Mouse (Mus musculus) lung, adult 2 months (tissue): ENCODE data around the gene Slc15a5. TPM values are rescaled to one million over a fixed set of nuclear protein-coding genes. Genes with fewer than 3 reads are reported as not detected.

ENCODE experiments used
- DNase-seq: peaks from one replicate; pipeline ENCODE4 v3.0.0; 2022
- H3K4me1 ChIP-seq: fragments of 200-500 bp; 2 replicates; pipeline ENCODE4 v1.6.1; 2011; ENCODE audit warnings: low read length; ENCODE audit not compliant: control insufficient read depth, insufficient read depth
- H3K4me3 ChIP-seq: fragments of 200-500 bp; replicated peaks from 2 replicates; pipeline ENCODE3; 2011; ENCODE audit warnings: low read depth, mild to moderate bottlenecking, control low read depth, low read length; ENCODE audit errors: extremely low read depth
- CTCF ChIP-seq: fragments of 200-500 bp; IDR thresholded peaks from 2 replicates; pipeline ENCODE4 v1.5.1; 2011; ENCODE audit warnings: mild to moderate bottlenecking, low read length, control low read depth; ENCODE audit not compliant: insufficient read depth
- POLR2A ChIP-seq: fragments of 200-500 bp; IDR thresholded peaks from 2 replicates; pipeline ENCODE4 v1.6.1; 2011; ENCODE audit warnings: low read depth, mild to moderate bottlenecking, control low read depth, low read length, borderline replicate concordance; ENCODE audit errors: extremely low read depth
- WGBS: fragments of 180-500 bp; shearing (Covaris S2); methylation state at CpG from one replicate; pipeline ENCODE4 v1.1.7; 2018; 5-methylcytosine and 5-hydroxymethylcytosine counted together
- polyA plus RNA-seq: library from polyadenylated mRNA; depleted of rRNA; stranded (reverse); fragments of >200 nt; gene quantifications from 2 replicates; pipeline ENCODE4 v1.2.3, GENCODE M21; 2012

The Slc15a5 gene
- polyA plus RNA-seq, 1 experiment = 0.54 TPM

DNA sequence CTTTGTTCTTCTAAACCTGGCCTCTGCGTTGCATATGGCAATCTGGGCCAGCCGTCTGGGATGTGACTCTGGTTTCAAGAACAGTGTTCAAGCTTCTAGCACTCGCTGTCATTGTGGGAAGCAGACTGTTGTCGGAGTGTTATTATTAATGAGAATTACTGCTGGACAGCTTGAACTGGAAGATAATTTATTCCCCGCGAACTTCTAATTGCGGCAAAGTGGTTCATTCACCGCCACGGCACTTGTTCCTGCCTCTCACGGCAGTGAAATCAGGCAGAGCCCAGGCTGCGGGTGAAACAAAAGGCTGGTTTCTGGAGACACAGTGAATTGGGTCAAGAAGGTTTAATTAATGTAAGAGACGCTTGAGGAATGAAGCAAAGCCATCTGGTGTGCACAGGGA lies 99.9 kb downstream of the Slc15a5 start:
- WGBS = 76% methylated on average over 12 of the region's 12 CpGs
- no peak for DNase-seq
- TF ChIP-seq CTCF = no peak
- no peak for TF ChIP-seq POLR2A

GRCm38 (mm10) chr6:137976021-137976420 lies 103.7 kb downstream of the Slc15a5 start:
- DNase-seq = no peak
- TF ChIP-seq CTCF = no peak
- no peak for TF ChIP-seq POLR2A
- whole genome bisulfite sequencing = 95% methylated on average over 3 of the region's 3 CpGs
- H3K4me1 ChIP-seq = no peaks in the 10 kb centered on the region
- H3K4me3 ChIP-seq = no peak overlapping the region

More for the DNA sequence above, 99.9 kb downstream of the Slc15a5 start:
- Histone ChIP-seq H3K4me1 (no peaks in the 10 kb centered on the region), H3K4me3 (no peak overlapping the region)

DNA sequence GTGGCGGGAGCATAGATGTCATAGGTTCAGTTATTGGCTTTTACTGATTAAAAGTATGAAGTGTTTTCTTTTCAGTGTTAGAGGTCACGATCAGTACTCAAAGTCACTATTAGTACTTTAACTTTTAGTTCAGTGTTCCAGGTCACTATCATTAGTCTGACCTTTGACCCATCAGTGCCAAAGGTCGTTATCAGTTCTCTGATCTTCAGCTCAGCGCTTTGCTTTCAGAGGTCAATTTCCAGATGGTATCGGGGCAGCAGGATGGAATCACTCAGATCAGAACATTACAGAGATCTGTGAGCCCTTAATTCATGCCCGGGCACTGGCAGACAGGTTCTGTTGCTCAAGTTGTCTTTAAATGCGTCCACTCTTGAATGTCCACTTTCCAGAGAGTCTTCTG lies 116.0 kb downstream of the Slc15a5 start:
- 61% methylated on average over 7 of the region's 7 CpGs for WGBS
- TF ChIP-seq POLR2A (no peak), CTCF (no peak)
- H3K4me3 ChIP-seq = no peak overlapping the region
- H3K4me1 ChIP-seq = no peaks in the 10 kb centered on the region
- DNase-seq = no peak

DNA sequence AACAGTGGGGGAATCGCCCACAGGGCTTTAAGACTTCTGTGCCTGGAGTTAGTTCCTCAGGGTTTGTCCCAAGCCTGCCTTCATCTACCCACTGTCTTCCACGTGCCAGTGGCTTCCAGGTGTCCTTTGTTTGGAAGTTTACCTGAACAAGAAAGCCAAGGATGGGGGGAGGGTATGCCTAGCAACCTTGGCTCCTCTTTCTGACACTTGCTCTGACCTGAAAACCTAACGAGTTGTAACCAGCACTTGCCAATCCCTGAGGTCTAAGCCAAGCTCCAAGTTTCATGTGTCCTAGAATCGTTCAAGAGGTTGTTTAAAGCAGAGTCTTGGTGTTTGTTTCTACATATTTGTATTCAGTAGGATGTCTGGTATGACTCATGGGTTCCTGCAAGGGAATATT lies 116.9 kb downstream of the Slc15a5 start:
- TF ChIP-seq CTCF (no peak), POLR2A (no peak)
- WGBS = 59% methylated on average over 4 of the region's 4 CpGs
- DNase-seq = no peak
- Histone ChIP-seq H3K4me1 (no peaks in the 10 kb centered on the region), H3K4me3 (no peak overlapping the region)

GRCm38 (mm10) chr6:137960023-137960778 lies 119.5 kb downstream of the Slc15a5 start:
- Histone ChIP-seq H3K4me3 (no peak overlapping the region), H3K4me1 (no peaks in the 10 kb centered on the region)
- TF ChIP-seq CTCF = no peak
- no peak for TF ChIP-seq POLR2A
- DNase-seq = no peak
- 83% methylated on average over 4 of the region's 4 CpGs for WGBS

DNA sequence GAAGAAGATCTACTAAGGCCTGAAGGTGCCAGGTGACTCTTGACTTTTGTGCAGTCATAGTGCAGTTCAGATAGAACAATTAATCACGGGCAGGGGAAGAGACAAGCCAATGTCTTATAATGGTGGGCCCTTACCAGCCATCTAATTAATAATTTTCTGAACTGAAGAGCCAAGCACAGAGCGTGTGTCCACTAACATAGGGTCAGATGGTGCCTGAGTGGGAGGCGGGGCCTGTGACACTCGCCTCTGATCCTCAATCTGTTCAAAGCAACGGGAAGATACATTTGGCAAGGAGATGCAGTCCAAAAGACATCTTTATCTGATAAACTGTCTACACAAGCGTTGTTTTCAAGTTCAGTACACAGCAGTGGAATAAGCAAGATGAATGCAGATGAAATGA lies 122.1 kb downstream of the Slc15a5 start:
- WGBS = 80% methylated on average over 6 of the region's 6 CpGs
- TF ChIP-seq POLR2A (no peak), CTCF (no peak)

GRCm38 (mm10) chr6:137956783-137957429 lies 122.8 kb downstream of the Slc15a5 start:
- WGBS = 55% methylated on average over 16 of the region's 17 CpGs
- H3K4me3 ChIP-seq = no peak overlapping the region
- TF ChIP-seq POLR2A (no peak), CTCF (no peak)
- no peaks in the 10 kb centered on the region for H3K4me1 ChIP-seq
- DNase-seq = no peak

More for the DNA sequence above, 122.1 kb downstream of the Slc15a5 start:
- DNase-seq = no peak
- no peak overlapping the region for H3K4me3 ChIP-seq
- H3K4me1 ChIP-seq = no peaks in the 10 kb centered on the region

- WGBS = 66% methylated on average over 10 of the region's 10 CpGs
- DNase-seq = no peak
- no peak for TF ChIP-seq POLR2A
- no peak overlapping the region for H3K4me3 ChIP-seq
- no peaks in the 10 kb centered on the region for H3K4me1 ChIP-seq
Observed at GRCm38 (mm10) chr6:137946520-137946919, 133.2 kb downstream of the Slc15a5 start.

- Histone ChIP-seq H3K4me1 (no peaks in the 10 kb centered on the region; the same call in 1 of the 2 replicates), H3K4me3 (no peak overlapping the region)
- no peak for DNase-seq
- 38% methylated on average over 12 of the region's 12 CpGs for WGBS
- TF ChIP-seq CTCF (no peak), POLR2A (no peak)
Observed at GRCm38 (mm10) chr6:137940374-137941218, 139.1 kb downstream of the Slc15a5 start.

- no peaks in the 10 kb centered on the region; the same call in 1 of the 2 replicates for H3K4me1 ChIP-seq
- WGBS = 94% methylated on average over 5 of the region's 5 CpGs
- TF ChIP-seq POLR2A (no peak), CTCF (no peak)
- no peak overlapping the region for H3K4me3 ChIP-seq
- DNase-seq = no peak
Observed at GRCm38 (mm10) chr6:137937541-137937940, 142.2 kb downstream of the Slc15a5 start.
